Mouse (Mus musculus) neural tube, embryonic 11.5 days (tissue): ENCODE results near the gene Mfsd5. TPM values are rescaled to one million over a fixed set of nuclear protein-coding genes. Genes with fewer than 3 reads are reported as not detected.
A peak's percentile ranks its signal among the peaks of the same experiment; 100 is the strongest.

ENCODE experiments used
- ATAC-seq: fragments of 200-750 bp; cut with Nextera tagmentation; 2 replicates; pipeline ENCODE4 v1.8.0; 2017; ENCODE audit warnings: moderate number of reproducible peaks, mild to moderate bottlenecking, moderate TSS enrichment, moderate library complexity; ENCODE audit not compliant: insufficient read depth, low FRiP score, low TSS enrichment
- DNase-seq: peaks from one replicate; pipeline ENCODE4 v3.0.0-alpha.2; 2015; ENCODE audit warnings: low spot score
- H3K27ac ChIP-seq: fragments of 300-500 bp; sonication (generic); 2 replicates; pipeline ENCODE4 v1.5.1; 2014; ENCODE audit warnings: low read depth, mild to moderate bottlenecking, low read length
- H3K27me3 ChIP-seq: fragments of 300-500 bp; sonication (generic); 2 replicates; pipeline ENCODE4 v1.6.1; 2014; ENCODE audit warnings: mild to moderate bottlenecking, low read length, mixed read lengths; ENCODE audit not compliant: control insufficient read depth, insufficient read depth
- H3K36me3 ChIP-seq: fragments of 300-500 bp; sonication (generic); 2 replicates; pipeline ENCODE4 v1.6.1; 2014; ENCODE audit warnings: mild to moderate bottlenecking, low read length, moderate library complexity, mixed read lengths; ENCODE audit not compliant: control insufficient read depth, insufficient read depth
- H3K4me1 ChIP-seq: fragments of 300-500 bp; sonication (generic); 2 replicates; pipeline ENCODE4 v1.6.1; 2014; ENCODE audit warnings: low read length, mixed read lengths; ENCODE audit not compliant: control insufficient read depth, insufficient read depth
- H3K4me2 ChIP-seq: fragments of 300-500 bp; sonication (generic); 2 replicates; pipeline ENCODE4 v1.6.1; 2014; ENCODE audit warnings: low read depth, mild to moderate bottlenecking, moderate library complexity
- H3K4me3 ChIP-seq: fragments of 300-500 bp; sonication (generic); 2 replicates; pipeline ENCODE4 v1.5.1; 2014; ENCODE audit warnings: low read depth, low read length
- H3K9ac ChIP-seq: fragments of 300-500 bp; sonication (generic); 2 replicates; pipeline ENCODE4 v1.6.1; 2014; ENCODE audit warnings: mild to moderate bottlenecking, low read length
- H3K9me3 ChIP-seq: fragments of 300-500 bp; sonication (generic); 2 replicates; pipeline ENCODE4 v1.6.1; 2016; ENCODE audit warnings: low read length; ENCODE audit not compliant: control insufficient read depth
- WGBS: fragments of 180-500 bp; shearing (Covaris S2); extraction: QIAGEN DNeasy Blood & Tissue Kit; methylation state at CpG from one replicate; pipeline ENCODE4 v1.1.7; 2014; 5-methylcytosine and 5-hydroxymethylcytosine counted together
- polyA plus RNA-seq: library from polyadenylated mRNA; unstranded; fragments of >200 nt; fragmentation: Nextera tagmentation; extraction: Ambion mirVana; gene quantifications from 2 replicates; pipeline ENCODE4 v1.2.1, GENCODE M21; 2014

Mfsd5 gene
- polyA plus RNA-seq, 1 experiment from 2014 or later: 66.7 TPM

GRCm38 (mm10) chr15:102256431-102257201, 22.6 kb upstream of the Mfsd5 start:
- Histone ChIP-seq H3K27me3 (peaks cover 17% of the 10 kb centered on the region; the same call in 1 of the 2 replicates), H3K27ac (0 out of 2 replicates have a peak overlapping the region, but pooled peaks have one; percentile 14), H3K9ac (peak overlapping the region; percentile 54), H3K36me3 (no peaks in the 10 kb centered on the region), H3K4me2 (peak overlapping the region; percentile 96), H3K4me1 (peaks cover 5% of the 10 kb centered on the region; the same call in 1 of the 2 replicates), H3K9me3 (no peaks in the 10 kb centered on the region), H3K4me3 (peak overlapping the region; percentile 55)
- WGBS: 10% methylated on average over 22 of the region's 22 CpGs
- DNase-seq: no peak
- ATAC-seq: no peak

GRCm38 (mm10) chr15:102257202-102258075, 21.8 kb upstream of the Mfsd5 start, which contains the start of gene Rarg:
TSS of gene Rarg (minus strand) at chr15:102257517.
- 0 out of 2 replicates have a peak within 1 kb of the TSS, but pooled peaks have one; percentile 14 for H3K27ac ChIP-seq

GRCm38 (mm10) chr15:102258076-102258470, 21.2 kb upstream of the Mfsd5 start:
- Histone ChIP-seq H3K9me3 (no peaks in the 10 kb centered on the region), H3K4me3 (no peak overlapping the region), H3K4me2 (peak overlapping the region; percentile 96), H3K4me1 (peaks cover 5% of the 10 kb centered on the region; the same call in 1 of the 2 replicates), H3K36me3 (no peaks in the 10 kb centered on the region), H3K9ac (no peak overlapping the region; the same call in 1 of the 2 replicates), H3K27ac (no peak overlapping the region), H3K27me3 (peaks cover 17% of the 10 kb centered on the region; the same call in 1 of the 2 replicates)
- ATAC-seq (no peak), DNase-seq (no peak)
- WGBS: 6% methylated on average over 12 of the region's 12 CpGs

More at GRCm38 (mm10) chr15:102257202-102258075, 21.8 kb upstream of the Mfsd5 start, which contains the start of gene Rarg:
- Histone ChIP-seq H3K4me3 (peak within 1 kb of the TSS; percentile 55), H3K9ac (peak within 1 kb of the TSS; percentile 54), H3K36me3 (no peaks in the 10 kb centered on the region), H3K4me2 (peak within 1 kb of the TSS; percentile 96), H3K27me3 (peaks cover 17% of the 10 kb centered on the region; the same call in 1 of the 2 replicates), H3K9me3 (no peaks in the 10 kb centered on the region), H3K4me1 (peaks cover 5% of the 10 kb centered on the region; the same call in 1 of the 2 replicates)
- WGBS: under 1% methylated on average over 37 of the region's 46 CpGs
- no peak for ATAC-seq
- DNase-seq: no peak

- Histone ChIP-seq H3K9me3 (no peaks in the 10 kb centered on the region), H3K27me3 (peaks cover 17% of the 10 kb centered on the region; the same call in 1 of the 2 replicates), H3K9ac (no peak overlapping the region), H3K36me3 (no peaks in the 10 kb centered on the region), H3K4me1 (peaks cover 5% of the 10 kb centered on the region; the same call in 1 of the 2 replicates), H3K4me3 (no peak overlapping the region), H3K27ac (no peak overlapping the region), H3K4me2 (no peak overlapping the region)
- 14% methylated on average over 11 of the region's 11 CpGs for WGBS
- DNase-seq: no peak
- no peak for ATAC-seq
Measured at GRCm38 (mm10) chr15:102258581-102259253, 20.5 kb upstream of the Mfsd5 start.

- Histone ChIP-seq H3K9me3 (no peaks in the 10 kb centered on the region), H3K4me2 (no peak overlapping the region; the same call in 1 of the 2 replicates), H3K4me3 (no peak overlapping the region), H3K4me1 (peaks cover 5% of the 10 kb centered on the region; the same call in 1 of the 2 replicates), H3K27me3 (peaks cover 6% of the 10 kb centered on the region; the same call in 1 of the 2 replicates), H3K27ac (no peak overlapping the region), H3K9ac (no peak overlapping the region), H3K36me3 (no peaks in the 10 kb centered on the region)
- 57% methylated on average over 7 of the region's 7 CpGs for WGBS
- ATAC-seq (no peak), DNase-seq (no peak)
Measured at GRCm38 (mm10) chr15:102262582-102262981, 16.7 kb upstream of the Mfsd5 start.

- Histone ChIP-seq H3K4me1 (peaks cover 5% of the 10 kb centered on the region; the same call in 1 of the 2 replicates), H3K9ac (no peak overlapping the region), H3K4me2 (no peak overlapping the region; the same call in 1 of the 2 replicates), H3K9me3 (no peaks in the 10 kb centered on the region), H3K27ac (no peak overlapping the region), H3K36me3 (no peaks in the 10 kb centered on the region), H3K4me3 (no peak overlapping the region), H3K27me3 (0 out of 2 replicates have a peak, but pooled peaks cover 5% of the 10 kb centered on the region)
- DNase-seq: no peak
- ATAC-seq: no peak
- WGBS: 85% methylated on average over 2 of the region's 2 CpGs
Measured at GRCm38 (mm10) chr15:102263037-102263436, 16.2 kb upstream of the Mfsd5 start.

- no peak for ATAC-seq
- 88% methylated on average over 5 of the region's 5 CpGs for WGBS
- DNase-seq: no peak
Measured at GRCm38 (mm10) chr15:102265548-102265947, 13.7 kb upstream of the Mfsd5 start.

More at GRCm38 (mm10) chr15:102265548-102265947, 13.7 kb upstream of the Mfsd5 start:
- Histone ChIP-seq H3K9me3 (no peaks in the 10 kb centered on the region), H3K9ac (no peak overlapping the region), H3K4me1 (no peaks in the 10 kb centered on the region), H3K4me3 (no peak overlapping the region), H3K27ac (no peak overlapping the region), H3K36me3 (no peaks in the 10 kb centered on the region), H3K4me2 (no peak overlapping the region), H3K27me3 (no peaks in the 10 kb centered on the region)
